Mouse (Mus musculus): ENCODE measurements at regions not wholly inside any gene's neighbourhood (a gene's known extent, or its start where the extent isn't known, plus 50 kb on each side); places are given as distances from the start of the nearest gene placed in this dataset.

DNA sequence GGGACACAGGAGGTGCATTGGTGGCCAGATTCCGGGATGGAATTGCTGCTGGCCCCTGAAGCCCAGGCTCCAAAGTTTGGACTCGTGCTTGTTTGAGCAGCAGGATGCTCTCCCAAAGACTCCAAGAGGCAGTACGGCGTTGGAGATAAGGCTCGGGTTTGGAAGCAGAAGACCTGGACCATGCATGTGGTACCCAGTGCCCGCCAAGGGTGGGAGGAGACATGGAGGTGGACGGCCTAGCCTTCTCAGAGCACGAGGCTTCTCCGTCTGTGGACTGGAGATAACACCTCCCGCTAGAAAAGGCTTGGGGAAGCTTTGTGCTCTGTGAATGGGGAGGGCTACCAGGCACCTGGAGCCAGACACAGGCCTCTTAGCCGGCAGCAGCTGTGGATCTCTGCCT lies 271.7 kb downstream of the Rps6kc1 start:
- ATAC-seq (ENCODE audit: insufficient number of reproducible peaks, insufficient read depth, low FRiP score, low TSS enrichment): no peak
- Histone ChIP-seq H3K4me1 (no peaks in the 10 kb centered on the region), H3K36me3 (no peaks in the 10 kb centered on the region), H3K4me3 (no peak overlapping the region), H3K9ac (no peak overlapping the region), H3K27me3 (no peaks in the 10 kb centered on the region), H3K9me3 (no peaks in the 10 kb centered on the region), H3K27ac (no peak overlapping the region), H3K4me2 (replicated peaks) (no peak overlapping the region)
- 82% methylated on average over 11 of the region's 11 CpGs for WGBS

DNA sequence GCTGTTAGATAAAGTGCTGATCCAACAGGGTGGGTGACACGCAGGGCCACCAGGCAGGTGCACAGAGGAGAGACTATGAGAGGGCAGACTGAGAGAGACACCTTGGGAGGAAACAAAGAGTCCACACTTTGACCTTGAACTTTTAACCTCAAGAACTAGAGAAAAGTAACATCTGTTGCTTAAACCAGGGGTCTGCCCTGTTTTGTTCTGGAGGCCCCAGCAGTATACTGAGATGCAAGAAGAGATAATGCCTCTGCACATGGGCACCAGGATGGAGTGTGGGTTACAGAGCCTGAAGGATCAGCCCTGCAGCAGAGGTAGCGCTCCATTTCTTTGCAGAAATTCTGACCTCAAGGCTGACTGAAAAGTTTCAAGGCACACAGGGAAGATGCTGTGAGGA lies 276.6 kb downstream of the Rps6kc1 start:
- whole genome bisulfite sequencing: 90% methylated on average over 2 of the region's 2 CpGs
- Histone ChIP-seq H3K4me1 (no peaks in the 10 kb centered on the region), H3K27me3 (no peaks in the 10 kb centered on the region), H3K36me3 (no peaks in the 10 kb centered on the region), H3K27ac (no peak overlapping the region), H3K9me3 (no peaks in the 10 kb centered on the region), H3K4me3 (no peak overlapping the region), H3K9ac (no peak overlapping the region), H3K4me2 (replicated peaks) (no peak overlapping the region)
- ATAC-seq (ENCODE audit: insufficient number of reproducible peaks, insufficient read depth, low FRiP score, low TSS enrichment): no peak

DNA sequence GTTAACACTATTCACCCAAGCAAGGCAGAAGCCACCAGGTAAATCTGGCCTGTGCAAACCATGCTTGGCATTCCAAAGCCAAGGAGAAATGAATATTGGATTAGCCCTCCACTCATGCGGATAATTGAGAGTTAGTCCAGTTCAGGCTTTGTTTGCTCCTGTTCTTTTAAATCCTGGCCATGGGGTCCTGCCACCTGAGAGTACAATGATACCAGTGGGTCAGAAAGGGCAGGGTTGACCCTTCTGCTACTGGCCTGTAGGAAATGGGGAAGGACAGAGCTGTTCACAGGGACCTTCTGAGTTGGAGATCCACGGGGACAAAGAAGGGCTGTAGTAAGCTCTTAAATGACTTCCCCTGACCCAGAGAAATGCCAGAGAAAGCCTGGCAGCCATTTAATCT lies 279.9 kb downstream of the Rps6kc1 start:
- Histone ChIP-seq H3K4me2 (replicated peaks) (no peak overlapping the region), H3K36me3 (no peaks in the 10 kb centered on the region), H3K4me1 (no peaks in the 10 kb centered on the region), H3K9ac (no peak overlapping the region), H3K27ac (no peak overlapping the region), H3K4me3 (no peak overlapping the region), H3K9me3 (no peaks in the 10 kb centered on the region), H3K27me3 (no peaks in the 10 kb centered on the region)
- no peak for ATAC-seq (ENCODE audit: insufficient number of reproducible peaks, insufficient read depth, low FRiP score, low TSS enrichment)
- WGBS: 57% methylated on average over 2 of the region's 2 CpGs

DNA sequence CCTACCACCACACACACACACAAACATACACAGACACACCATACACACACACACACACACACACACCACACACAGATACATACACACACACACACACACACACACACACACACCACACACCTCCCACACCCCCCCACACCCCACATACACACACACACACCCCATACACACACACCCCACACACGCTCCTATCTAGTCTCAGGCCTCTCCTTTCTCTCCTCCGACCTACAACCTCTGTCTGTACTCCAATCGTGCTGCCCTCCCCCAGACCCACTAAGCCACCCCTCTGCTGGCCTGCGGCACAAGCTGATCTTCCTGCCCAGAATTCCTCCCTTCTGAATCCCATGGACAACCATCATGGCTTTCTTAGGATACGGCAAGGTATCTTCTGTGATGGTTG lies 281.4 kb downstream of the Rps6kc1 start:
- no peaks in the 10 kb centered on the region for H3K27me3 ChIP-seq
- H3K9me3 ChIP-seq: no peaks in the 10 kb centered on the region
- H3K4me3 ChIP-seq: no peak overlapping the region
- 92% methylated on average over 5 of the region's 5 CpGs for WGBS
- H3K4me1 ChIP-seq: no peaks in the 10 kb centered on the region
- no peak overlapping the region for H3K9ac ChIP-seq
- H3K4me2 ChIP-seq (replicated peaks): no peak overlapping the region
- no peaks in the 10 kb centered on the region for H3K36me3 ChIP-seq
- no peak overlapping the region for H3K27ac ChIP-seq
- ATAC-seq (ENCODE audit: insufficient number of reproducible peaks, insufficient read depth, low FRiP score, low TSS enrichment): no peak

DNA sequence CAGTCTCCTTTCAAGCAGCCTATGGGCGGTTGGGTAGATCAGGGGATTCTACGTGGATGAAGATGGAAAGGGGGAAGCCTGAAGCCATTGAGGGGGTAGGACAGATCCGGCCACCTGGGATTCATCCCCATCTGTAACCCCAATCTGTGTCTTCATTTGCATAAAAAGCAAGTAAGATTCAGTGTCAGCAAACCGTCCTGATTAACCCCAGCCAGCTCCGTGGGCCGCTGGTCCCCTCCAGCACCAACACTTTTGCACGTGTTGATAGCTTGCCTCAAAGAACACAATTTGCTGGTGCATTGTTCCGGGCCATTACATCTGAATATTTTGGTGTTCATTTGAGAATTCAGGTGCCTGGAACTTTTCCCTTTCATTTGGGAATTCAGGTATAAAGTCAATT lies 287.7 kb downstream of the Rps6kc1 start:
- H3K4me3 ChIP-seq: no peak overlapping the region
- ATAC-seq (ENCODE audit: insufficient number of reproducible peaks, insufficient read depth, low FRiP score, low TSS enrichment): no peak
- H3K4me1 ChIP-seq: no peaks in the 10 kb centered on the region
- H3K9ac ChIP-seq: no peak overlapping the region
- no peak overlapping the region for H3K27ac ChIP-seq
- whole genome bisulfite sequencing: 81% methylated on average over 8 of the region's 8 CpGs
- no peaks in the 10 kb centered on the region for H3K36me3 ChIP-seq
- no peaks in the 10 kb centered on the region for H3K9me3 ChIP-seq
- no peaks in the 10 kb centered on the region for H3K27me3 ChIP-seq
- H3K4me2 ChIP-seq (replicated peaks): no peak overlapping the region

DNA sequence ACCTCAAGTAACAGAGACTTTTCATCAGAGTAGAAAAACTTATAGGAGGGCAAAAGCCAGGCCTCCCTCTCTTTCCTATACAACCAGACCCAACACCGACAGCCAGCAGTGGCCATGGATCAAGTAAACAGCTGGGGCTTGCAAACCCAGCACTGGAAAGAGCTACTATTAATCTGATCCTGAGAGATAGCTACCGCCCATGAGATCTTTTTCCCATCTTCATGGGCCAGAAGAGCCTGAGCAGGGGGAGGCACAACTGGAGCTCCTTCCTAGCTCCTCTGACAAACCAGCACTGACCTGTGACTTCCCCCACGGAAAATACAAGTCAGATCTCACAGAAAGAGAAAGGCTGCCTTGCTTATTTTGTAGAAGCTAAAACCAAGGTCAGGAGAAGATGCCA lies 311.1 kb downstream of the Rps6kc1 start:
- no peak overlapping the region for H3K9ac ChIP-seq
- 77% methylated on average over 3 of the region's 3 CpGs for WGBS
- H3K27ac ChIP-seq: no peak overlapping the region
- no peaks in the 10 kb centered on the region for H3K36me3 ChIP-seq
- H3K4me3 ChIP-seq: no peak overlapping the region
- no peaks in the 10 kb centered on the region for H3K4me1 ChIP-seq
- H3K9me3 ChIP-seq: no peaks in the 10 kb centered on the region
- no peak overlapping the region for H3K4me2 ChIP-seq (replicated peaks)
- no peaks in the 10 kb centered on the region for H3K27me3 ChIP-seq
- ATAC-seq (ENCODE audit: insufficient number of reproducible peaks, insufficient read depth, low FRiP score, low TSS enrichment): no peak

DNA sequence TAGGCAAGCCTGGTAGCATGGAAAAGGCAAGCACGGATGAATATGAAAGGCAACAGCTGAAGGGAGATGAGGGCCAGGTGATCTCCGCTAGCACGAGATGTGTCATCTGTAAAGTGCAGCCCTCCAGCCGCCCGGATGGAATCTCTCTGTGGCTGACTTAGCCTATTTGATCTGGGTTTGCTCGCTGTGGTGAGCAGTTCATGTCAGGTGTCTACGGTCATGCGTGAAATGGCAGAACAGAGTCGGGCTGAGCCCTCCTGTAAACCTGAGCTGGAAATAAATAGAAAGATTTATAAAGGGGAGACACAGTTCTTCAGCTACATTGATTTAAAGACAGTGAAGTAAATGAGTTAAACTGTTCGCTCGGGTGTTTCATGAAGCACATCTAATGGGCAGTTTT lies 311.9 kb downstream of the Rps6kc1 start:
- no peaks in the 10 kb centered on the region for H3K36me3 ChIP-seq
- H3K9me3 ChIP-seq: no peaks in the 10 kb centered on the region
- no peaks in the 10 kb centered on the region for H3K4me1 ChIP-seq
- H3K4me2 ChIP-seq (replicated peaks): no peak overlapping the region
- H3K9ac ChIP-seq: no peak overlapping the region
- 87% methylated on average over 11 of the region's 11 CpGs for WGBS
- no peaks in the 10 kb centered on the region for H3K27me3 ChIP-seq
- H3K27ac ChIP-seq: no peak overlapping the region
- H3K4me3 ChIP-seq: no peak overlapping the region
- no peak for ATAC-seq (ENCODE audit: insufficient number of reproducible peaks, insufficient read depth, low FRiP score, low TSS enrichment)

DNA sequence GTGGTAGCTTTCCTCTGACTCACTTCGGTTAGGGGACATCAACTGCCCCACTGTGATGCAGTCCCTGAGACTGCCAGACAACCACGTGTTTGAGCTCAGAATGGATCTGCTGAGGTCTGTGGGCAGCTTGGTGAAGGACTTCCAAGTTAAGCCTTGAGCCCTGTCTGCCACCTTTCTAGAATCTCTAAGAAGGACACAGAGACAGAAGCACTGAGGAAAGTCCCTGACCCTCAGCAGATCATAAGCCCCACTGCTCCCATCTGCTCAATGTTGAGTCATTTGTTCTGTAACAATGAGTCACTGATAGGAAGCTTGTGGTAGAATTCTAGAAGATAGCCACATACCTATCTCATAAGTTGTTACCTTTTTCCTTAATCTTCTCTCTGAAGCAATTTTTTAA lies 315.4 kb downstream of the Rps6kc1 start:
- Histone ChIP-seq H3K9me3 (no peaks in the 10 kb centered on the region), H3K36me3 (no peaks in the 10 kb centered on the region), H3K27me3 (no peaks in the 10 kb centered on the region), H3K4me3 (no peak overlapping the region), H3K4me1 (no peaks in the 10 kb centered on the region), H3K9ac (no peak overlapping the region), H3K4me2 (replicated peaks) (no peak overlapping the region), H3K27ac (no peak overlapping the region)
- WGBS: 87% methylated on average over 2 of the region's 2 CpGs
- no peak for ATAC-seq (ENCODE audit: insufficient number of reproducible peaks, insufficient read depth, low FRiP score, low TSS enrichment)

DNA sequence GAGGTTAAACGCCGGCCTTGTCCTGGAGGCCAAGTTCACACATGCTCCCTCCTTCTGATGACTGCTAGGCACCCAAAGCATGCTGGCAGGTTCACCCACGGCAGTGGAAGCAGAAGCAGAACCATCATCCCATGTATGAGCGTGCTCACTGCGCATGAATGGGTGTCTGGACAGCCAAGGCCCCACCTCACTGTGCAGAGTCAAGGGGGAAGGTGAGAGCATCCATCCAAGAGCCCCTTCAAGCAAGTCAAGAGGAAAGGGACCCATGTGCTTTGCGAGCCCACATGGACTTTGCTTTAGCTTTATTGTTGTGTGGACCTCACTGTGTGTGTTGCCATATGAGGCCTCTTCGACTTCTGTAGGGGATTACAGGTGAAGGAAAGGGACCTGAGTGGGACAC lies 319.9 kb downstream of the Rps6kc1 start:
- H3K36me3 ChIP-seq: no peaks in the 10 kb centered on the region
- 94% methylated on average over 7 of the region's 7 CpGs for WGBS
- ATAC-seq (ENCODE audit: insufficient number of reproducible peaks, insufficient read depth, low FRiP score, low TSS enrichment): no peak
- H3K4me1 ChIP-seq: no peaks in the 10 kb centered on the region
- H3K4me3 ChIP-seq: no peak overlapping the region
- H3K9me3 ChIP-seq: no peaks in the 10 kb centered on the region
- no peaks in the 10 kb centered on the region for H3K27me3 ChIP-seq
- no peak overlapping the region for H3K4me2 ChIP-seq (replicated peaks)
- no peak overlapping the region for H3K9ac ChIP-seq
- H3K27ac ChIP-seq: no peak overlapping the region

DNA sequence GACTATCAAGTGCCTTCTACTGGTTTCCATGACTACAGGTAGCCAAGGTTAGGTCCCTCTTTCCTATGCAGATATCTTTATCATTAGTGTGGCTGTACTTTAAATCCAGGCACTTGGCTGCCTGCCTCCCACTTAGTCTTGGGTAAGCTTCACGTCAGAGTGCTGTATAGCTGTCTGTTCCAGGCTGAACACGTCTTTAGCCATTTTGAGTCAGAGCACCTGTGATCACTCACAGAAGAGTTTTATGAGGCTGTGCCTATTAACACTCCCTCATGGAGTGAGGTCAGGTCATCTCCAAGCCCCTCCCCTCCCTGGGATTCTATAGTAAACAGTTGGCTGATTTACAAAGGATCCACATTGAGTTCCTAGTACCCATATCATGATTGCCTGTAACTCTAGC lies 322.0 kb downstream of the Rps6kc1 start:
- no peak overlapping the region for H3K27ac ChIP-seq
- WGBS: 71% methylated on average over 2 of the region's 2 CpGs
- H3K9me3 ChIP-seq: no peaks in the 10 kb centered on the region
- H3K4me2 ChIP-seq (replicated peaks): no peak overlapping the region
- H3K36me3 ChIP-seq: no peaks in the 10 kb centered on the region
- no peaks in the 10 kb centered on the region for H3K4me1 ChIP-seq
- no peak for ATAC-seq (ENCODE audit: insufficient number of reproducible peaks, insufficient read depth, low FRiP score, low TSS enrichment)
- no peak overlapping the region for H3K4me3 ChIP-seq
- H3K27me3 ChIP-seq: no peaks in the 10 kb centered on the region
- no peak overlapping the region for H3K9ac ChIP-seq

DNA sequence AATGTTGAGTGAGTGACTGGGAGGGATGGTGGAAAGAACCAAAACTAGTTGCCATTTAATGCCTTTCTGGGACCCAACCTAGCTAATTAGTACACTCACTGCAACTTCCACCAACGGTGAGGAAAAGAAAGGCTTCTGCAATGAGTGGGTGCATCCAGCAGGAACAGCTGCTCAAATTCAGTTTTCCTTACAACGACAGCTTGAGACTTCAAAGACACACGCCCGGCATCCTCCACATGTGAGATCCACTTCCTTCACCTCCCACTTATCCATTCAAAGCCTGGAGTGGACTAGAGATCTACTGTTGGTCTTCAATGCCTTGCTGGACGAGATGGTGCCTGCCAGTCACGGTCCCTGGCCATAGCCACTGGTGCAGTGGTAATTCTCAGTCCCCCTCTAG lies 328.3 kb downstream of the Rps6kc1 start:
- no peak overlapping the region for H3K9ac ChIP-seq
- H3K4me1 ChIP-seq: no peaks in the 10 kb centered on the region
- H3K36me3 ChIP-seq: no peaks in the 10 kb centered on the region
- H3K27ac ChIP-seq: no peak overlapping the region
- 90% methylated on average over 6 of the region's 6 CpGs for WGBS
- no peak overlapping the region for H3K4me3 ChIP-seq
- no peaks in the 10 kb centered on the region for H3K9me3 ChIP-seq
- no peak for ATAC-seq (ENCODE audit: insufficient number of reproducible peaks, insufficient read depth, low FRiP score, low TSS enrichment)
- no peaks in the 10 kb centered on the region for H3K27me3 ChIP-seq
- H3K4me2 ChIP-seq (replicated peaks): no peak overlapping the region

DNA sequence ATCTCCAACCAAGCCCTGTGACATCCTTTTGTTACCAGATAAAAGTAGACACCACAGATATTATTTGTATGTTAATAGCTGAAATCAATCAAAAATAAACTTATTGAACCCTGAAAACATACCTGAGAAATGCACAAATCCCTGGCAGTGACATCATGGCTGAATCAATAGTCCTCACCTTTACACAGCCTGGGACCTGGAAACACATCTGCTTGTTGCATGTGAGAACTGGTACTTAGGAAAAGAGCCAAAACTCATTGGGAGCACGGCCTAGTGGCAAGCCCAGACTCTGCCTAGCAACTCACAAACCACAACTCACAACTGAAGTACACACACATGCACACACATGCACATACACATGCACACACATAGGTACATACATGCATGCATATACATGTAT lies 330.9 kb downstream of the Rps6kc1 start:
- ATAC-seq (ENCODE audit: insufficient number of reproducible peaks, insufficient read depth, low FRiP score, low TSS enrichment): no peak
- no peak overlapping the region for H3K9ac ChIP-seq
- no peak overlapping the region for H3K27ac ChIP-seq
- 85% methylated on average over 1 of the region's 1 CpGs for WGBS
- H3K4me2 ChIP-seq (replicated peaks): no peak overlapping the region
- no peaks in the 10 kb centered on the region for H3K36me3 ChIP-seq
- no peaks in the 10 kb centered on the region for H3K4me1 ChIP-seq
- H3K4me3 ChIP-seq: no peak overlapping the region
- H3K27me3 ChIP-seq: no peaks in the 10 kb centered on the region
- H3K9me3 ChIP-seq: no peaks in the 10 kb centered on the region

DNA sequence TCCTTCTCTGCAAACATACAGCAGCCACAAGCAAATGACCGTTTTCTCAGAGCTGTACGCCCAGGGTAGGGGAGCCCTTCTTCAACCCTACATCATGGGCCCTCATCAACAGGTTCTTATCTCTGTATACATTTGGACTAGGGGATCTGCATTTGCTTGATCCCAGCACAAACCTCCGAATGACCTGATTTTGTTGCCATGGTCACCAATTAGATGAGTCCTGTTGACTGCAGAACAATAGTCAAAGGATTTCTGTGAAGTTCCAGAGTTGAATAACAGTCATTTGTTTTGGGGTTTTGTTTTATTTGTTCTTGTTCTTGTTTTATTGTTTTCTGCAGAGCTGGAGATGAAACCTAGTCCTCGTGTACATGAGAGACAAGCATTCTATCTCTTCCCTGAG lies 340.6 kb downstream of the Rps6kc1 start:
- Histone ChIP-seq H3K9ac (no peak overlapping the region), H3K4me3 (no peak overlapping the region), H3K4me2 (replicated peaks) (no peak overlapping the region), H3K27ac (no peak overlapping the region), H3K9me3 (no peaks in the 10 kb centered on the region), H3K4me1 (no peaks in the 10 kb centered on the region), H3K36me3 (no peaks in the 10 kb centered on the region), H3K27me3 (no peaks in the 10 kb centered on the region)
- no peak for ATAC-seq (ENCODE audit: insufficient number of reproducible peaks, insufficient read depth, low FRiP score, low TSS enrichment)
- WGBS: 69% methylated on average over 4 of the region's 4 CpGs

Measured in embryonic facial prominence, embryonic 12.5 days (tissue).